Mouse (Mus musculus) erythroblast, embryonic 14.5 days (primary cell): ENCODE results near the gene Rnps1. TPM values are rescaled to one million over a fixed set of nuclear protein-coding genes. Genes with fewer than 3 reads are reported as not detected.

Experiments
- H3K27me3 ChIP-seq: 2 replicates; pipeline ENCODE4 v1.6.1; 2012; ENCODE audit warnings: inconsistent platforms; ENCODE audit not compliant: control insufficient read depth
- H3K36me3 ChIP-seq: 2 replicates; pipeline ENCODE4 v1.6.1; 2012; ENCODE audit warnings: mild to moderate bottlenecking, inconsistent platforms; ENCODE audit not compliant: control insufficient read depth
- H3K4me1 ChIP-seq: 2 replicates; pipeline ENCODE4 v1.6.1; 2012; ENCODE audit warnings: inconsistent platforms; ENCODE audit not compliant: control insufficient read depth
- H3K4me3 ChIP-seq: replicated peaks from 2 replicates; pipeline ENCODE3; 2012; ENCODE audit warnings: moderate library complexity, mild to moderate bottlenecking, inconsistent platforms
- H3K9me3 ChIP-seq: 2 replicates; pipeline ENCODE4 v1.6.1; 2012; ENCODE audit warnings: low read length, inconsistent platforms, mixed read lengths; ENCODE audit not compliant: control insufficient read depth
- GATA1 ChIP-seq: IDR thresholded peaks from 2 replicates; pipeline ENCODE4 v1.6.1; 2012; ENCODE audit warnings: low read length, inconsistent platforms, mixed read lengths
- TAL1 ChIP-seq: IDR thresholded peaks from 3 replicates; pipeline ENCODE4 v1.6.1; 2012; ENCODE audit warnings: low read length, inconsistent platforms, mixed read lengths
- polyA plus RNA-seq: library from polyadenylated mRNA; stranded (reverse); fragments of >175 nt; gene quantifications from 2 replicates; pipeline ENCODE4 v1.2.3, GENCODE M21; 2012

The Rnps1 gene
- polyA plus RNA-seq, 1 experiment = 18.1 TPM

DNA sequence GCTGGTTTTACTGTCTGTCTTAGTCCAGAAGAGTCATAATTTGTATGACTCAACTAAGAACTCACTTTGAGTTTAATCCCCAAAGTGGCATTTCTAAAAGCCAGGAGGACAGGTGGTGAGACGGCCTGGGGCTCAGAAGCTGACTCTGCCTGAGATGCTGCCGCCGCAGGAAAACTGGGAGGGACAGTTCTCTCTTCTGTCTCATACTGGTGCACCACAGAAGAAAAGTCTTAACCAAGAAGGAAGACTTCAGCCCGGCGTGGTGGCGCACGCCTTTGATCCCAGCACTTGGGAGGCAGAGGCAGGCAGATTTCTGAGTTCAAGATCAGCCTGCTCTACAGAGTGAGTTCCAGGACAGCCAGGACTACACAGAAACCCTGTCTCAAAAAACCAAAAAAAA, 11.5 kb downstream of the Rnps1 start:
- Histone ChIP-seq H3K27me3 (no peaks in the 10 kb centered on the region), H3K4me1 (peaks cover 42% of the 10 kb centered on the region), H3K9me3 (no peaks in the 10 kb centered on the region), H3K36me3 (peaks cover 72% of the 10 kb centered on the region), H3K4me3 (peak overlapping the region; percentile 77)
- no peak for TF ChIP-seq TAL1
- no peak for TF ChIP-seq GATA1

DNA sequence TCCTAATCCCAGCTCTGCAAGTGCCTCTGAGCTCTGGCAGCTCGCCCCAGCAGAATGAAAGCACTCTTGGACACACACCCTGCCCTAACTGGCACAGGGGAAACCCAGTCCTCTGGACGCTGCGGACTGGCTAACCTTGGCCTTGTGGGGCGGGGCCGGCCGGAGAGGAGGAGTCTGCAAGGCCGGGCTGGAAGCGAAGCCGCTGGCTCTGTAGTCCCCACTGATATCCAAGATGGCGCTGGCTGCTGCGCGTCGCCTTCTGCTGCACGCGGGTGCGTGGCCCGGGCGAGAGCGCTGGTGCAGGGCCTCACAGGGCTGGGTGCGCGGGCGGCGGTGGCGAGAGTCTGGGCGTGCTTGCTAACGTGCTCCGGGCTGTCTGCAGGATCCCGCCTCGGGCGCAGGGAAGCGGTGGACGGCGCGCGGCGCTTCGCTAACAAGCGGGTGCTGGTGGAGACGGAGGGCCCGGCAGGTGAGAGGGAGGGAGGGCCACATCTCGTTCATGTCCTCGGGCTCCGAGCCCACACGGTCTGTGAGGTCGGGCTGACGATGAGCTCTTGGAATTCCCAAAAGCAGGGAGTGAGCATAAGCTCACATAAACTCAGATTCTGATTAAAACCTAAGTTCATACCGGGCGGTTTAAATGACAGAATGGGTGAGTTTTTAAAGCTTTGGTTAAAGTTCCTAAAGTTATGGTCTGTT, 12.3 kb downstream of the Rnps1 start, which contains the start of gene Eci1:
Gene Eci1, plus strand, starts transcription at position 171 of the 699 bp plus-strand sequence.
- H3K27me3 ChIP-seq = no peaks in the 10 kb centered on the region
- H3K9me3 ChIP-seq = no peaks in the 10 kb centered on the region
- H3K4me3 ChIP-seq = peak within 1 kb of the TSS; percentile 77
- peaks cover 48% of the 10 kb centered on the region for H3K4me1 ChIP-seq
- TF ChIP-seq TAL1 = no peak
- TF ChIP-seq GATA1 = no peak
- H3K36me3 ChIP-seq = peaks cover 67% of the 10 kb centered on the region

DNA sequence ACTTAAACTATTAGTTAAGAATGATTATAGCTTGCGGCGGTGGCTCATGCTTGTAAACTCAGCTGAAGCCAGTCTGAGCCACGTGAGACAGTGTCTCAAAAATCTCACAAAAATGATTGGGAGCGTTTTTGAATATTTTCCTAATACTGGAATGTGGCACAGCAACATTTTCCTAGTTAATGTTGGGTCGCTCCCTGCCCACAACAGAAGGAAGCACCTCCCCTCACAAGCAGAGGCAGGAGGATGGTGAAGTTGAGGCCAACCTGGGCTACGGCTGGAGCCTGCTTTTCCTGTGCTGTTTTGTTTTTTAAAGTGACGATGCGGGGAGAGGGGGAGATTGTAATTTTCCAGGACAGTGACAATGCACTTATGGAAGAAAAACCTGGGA, 12.8 kb downstream of the Rnps1 start:
- no peak for TF ChIP-seq TAL1
- no peak for TF ChIP-seq GATA1
- Histone ChIP-seq H3K4me1 (peaks cover 53% of the 10 kb centered on the region), H3K9me3 (no peaks in the 10 kb centered on the region), H3K36me3 (peaks cover 66% of the 10 kb centered on the region), H3K4me3 (peak overlapping the region; percentile 77), H3K27me3 (no peaks in the 10 kb centered on the region)

DNA sequence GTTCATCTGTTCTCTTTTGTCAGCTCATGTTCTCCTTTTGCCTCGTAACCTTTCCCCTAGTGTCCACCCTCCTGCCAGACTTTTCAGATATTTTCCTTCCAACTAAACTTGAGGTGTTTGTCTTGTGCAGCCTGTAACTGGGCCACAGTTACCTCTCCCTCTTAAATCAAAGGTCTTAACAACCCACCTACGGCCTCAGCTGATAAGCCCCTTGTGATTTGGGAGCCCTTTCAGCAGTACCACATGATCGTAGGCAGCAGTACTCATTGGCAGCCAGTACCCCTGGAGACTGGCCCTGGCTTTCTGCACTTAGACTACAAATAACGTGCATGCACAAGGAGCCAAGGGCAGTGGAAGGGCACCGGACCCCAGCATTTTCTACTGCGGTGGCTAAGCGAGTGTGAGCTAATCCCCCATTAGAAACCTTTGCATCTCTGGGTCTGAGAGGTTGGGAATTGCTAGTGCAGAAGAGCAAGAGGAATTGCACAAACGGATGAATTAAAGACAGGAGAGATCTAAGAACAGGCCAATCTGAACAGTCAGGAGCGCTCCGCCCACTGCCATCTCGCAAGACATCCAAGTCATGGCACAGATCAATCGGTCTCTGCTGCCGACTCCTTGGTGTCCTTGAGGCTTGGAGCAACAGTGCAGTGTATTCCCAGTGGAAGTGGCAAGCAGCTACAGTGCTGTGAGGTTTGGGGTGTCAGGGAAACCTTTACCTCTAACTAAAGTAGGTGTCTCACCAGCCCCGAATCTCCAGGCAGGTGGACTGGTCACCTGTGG, 15.0 kb downstream of the Rnps1 start:
- H3K36me3 ChIP-seq = peaks cover 63% of the 10 kb centered on the region
- peaks cover 59% of the 10 kb centered on the region for H3K4me1 ChIP-seq
- no peaks in the 10 kb centered on the region for H3K9me3 ChIP-seq
- H3K4me3 ChIP-seq = no peak overlapping the region
- TF ChIP-seq GATA1 = no peak
- TF ChIP-seq TAL1 = no peak
- H3K27me3 ChIP-seq = no peaks in the 10 kb centered on the region

DNA sequence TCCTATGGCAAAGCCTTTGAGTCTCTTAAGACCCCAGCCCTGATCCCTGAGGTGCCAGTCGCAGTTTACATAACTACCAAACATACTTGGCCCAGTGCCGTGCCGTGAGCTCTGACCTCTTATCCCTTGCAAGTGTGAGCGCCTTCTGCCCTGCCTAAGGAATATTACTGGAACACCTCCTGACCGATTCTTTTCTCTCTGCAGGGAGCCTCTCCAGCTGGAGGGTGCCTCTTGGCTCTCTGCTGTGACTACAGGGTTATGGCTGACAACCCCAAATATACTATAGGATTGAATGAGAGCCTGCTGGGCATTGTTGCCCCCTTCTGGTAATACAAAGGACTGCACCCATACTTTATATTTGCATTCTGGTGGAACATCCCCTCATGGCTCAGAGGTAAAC, 22.7 kb downstream of the Rnps1 start:
- no peak overlapping the region for H3K4me3 ChIP-seq
- H3K36me3 ChIP-seq = peaks cover 94% of the 10 kb centered on the region
- H3K27me3 ChIP-seq = no peaks in the 10 kb centered on the region
- no peaks in the 10 kb centered on the region for H3K9me3 ChIP-seq
- no peak for TF ChIP-seq TAL1
- no peak for TF ChIP-seq GATA1
- peaks cover 7% of the 10 kb centered on the region for H3K4me1 ChIP-seq

DNA sequence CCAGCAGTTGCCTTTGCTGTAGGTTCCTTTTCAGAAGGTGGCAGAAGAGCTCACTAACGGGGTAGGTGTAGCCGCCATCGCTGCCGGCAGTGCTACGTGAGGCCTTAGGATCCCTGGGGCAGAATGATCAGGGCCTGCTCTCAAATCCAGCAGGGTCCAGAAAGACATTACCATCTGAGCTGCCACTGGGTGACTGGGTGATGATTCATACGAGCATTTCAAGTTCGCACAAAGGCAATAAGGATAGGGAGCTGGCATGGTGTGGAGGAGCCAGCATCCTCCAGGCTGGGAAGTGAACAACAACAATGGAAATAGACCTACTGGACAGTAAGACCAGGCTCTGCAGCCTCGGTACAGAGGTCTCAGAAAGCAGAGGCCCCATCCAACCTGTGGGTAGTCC, 26.0 kb downstream of the Rnps1 start:
- H3K36me3 ChIP-seq = peaks cover 99% of the 10 kb centered on the region
- H3K4me1 ChIP-seq = no peaks in the 10 kb centered on the region; the same call in 1 of the 2 replicates
- no peaks in the 10 kb centered on the region for H3K9me3 ChIP-seq
- TF ChIP-seq GATA1 (no peak), TAL1 (no peak)
- no peaks in the 10 kb centered on the region for H3K27me3 ChIP-seq
- no peak overlapping the region for H3K4me3 ChIP-seq

GRCm38 (mm10) chr17:24441148-24441547, 26.8 kb downstream of the Rnps1 start:
- TF ChIP-seq GATA1 (no peak), TAL1 (no peak)
- H3K27me3 ChIP-seq = no peaks in the 10 kb centered on the region
- peaks cover 99% of the 10 kb centered on the region for H3K36me3 ChIP-seq
- no peak overlapping the region for H3K4me3 ChIP-seq
- no peaks in the 10 kb centered on the region for H3K9me3 ChIP-seq
- no peaks in the 10 kb centered on the region; the same call in 1 of the 2 replicates for H3K4me1 ChIP-seq

- no peak for TF ChIP-seq GATA1
- Histone ChIP-seq H3K9me3 (no peaks in the 10 kb centered on the region), H3K4me1 (no peaks in the 10 kb centered on the region; the same call in 1 of the 2 replicates), H3K36me3 (peaks cover 100% of the 10 kb centered on the region), H3K4me3 (no peak overlapping the region), H3K27me3 (no peaks in the 10 kb centered on the region; the same call in 1 of the 2 replicates)
Measured at GRCm38 (mm10) chr17:24442107-24442506, 27.7 kb downstream of the Rnps1 start.

- H3K27me3 ChIP-seq = no peaks in the 10 kb centered on the region; the same call in 1 of the 2 replicates
- H3K9me3 ChIP-seq = no peaks in the 10 kb centered on the region
- TF ChIP-seq GATA1 = no peak
- TF ChIP-seq TAL1 = no peak
- H3K36me3 ChIP-seq = peaks cover 100% of the 10 kb centered on the region
- H3K4me3 ChIP-seq = no peak within 1 kb of the TSS
- H3K4me1 ChIP-seq = no peaks in the 10 kb centered on the region; the same call in 1 of the 2 replicates
Measured at GRCm38 (mm10) chr17:24442632-24443155, 28.3 kb downstream of the Rnps1 start, which contains the start of gene Dnase1l2. Gene Dnase1l2, minus strand, starts transcription at chr17:24443105.
